ENCODE assay signal across 12 mouse cellular contexts in the genomic region with DNA sequence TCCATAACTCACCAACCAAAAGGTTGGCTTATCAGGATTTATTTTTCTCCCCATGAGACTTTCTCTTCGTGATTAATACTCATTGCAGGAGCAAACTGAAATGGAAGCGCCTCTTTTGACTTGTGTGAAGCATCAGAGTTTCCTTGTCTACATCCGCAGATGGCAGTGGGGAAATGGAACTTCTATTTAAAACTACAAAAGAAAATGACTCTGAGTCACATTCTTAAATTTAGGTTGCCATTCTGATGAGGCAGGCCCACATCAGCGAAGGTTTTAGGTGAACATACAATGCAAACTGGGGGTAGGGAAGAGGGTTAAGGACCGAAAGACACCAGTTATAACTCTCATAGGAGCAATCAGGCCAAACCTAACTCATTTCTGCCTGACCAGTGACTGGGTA.
"Had no signal": no experiment of that assay in that cellular context is flagged by ENCODE, and none has a peak within 500 bp of the region (broad histone marks: within the 10 kb centered on the region; RNA-seq: fewer than 3 reads in every experiment).

No protein-coding gene starts in this region.

- H3K4me1 ChIP-seq: kidney, embryonic 15.5 days; limb, embryonic 10.5 days; liver, embryonic 15.5 days had no signal

- DNase-seq: kidney, adult 2 months; kidney, postnatal 14 days; lung, adult 2 months; lung, postnatal 36 days; right cerebral cortex, postnatal 4 days; spleen, adult 18-20 months; thymus, adult 2 months; thymus, postnatal 36 days had no signal

- H3K27ac ChIP-seq: kidney, embryonic 15.5 days; limb, embryonic 10.5 days; liver, embryonic 15.5 days; midbrain, embryonic 13.5 days had no signal

- H3K4me3 ChIP-seq: kidney, embryonic 15.5 days; limb, embryonic 10.5 days; liver, embryonic 15.5 days; midbrain, embryonic 13.5 days had no signal
